Mouse (Mus musculus) adrenal gland, adult 18-20 months (tissue): ENCODE results near the gene Olfr1347. TPM values are rescaled to one million over a fixed set of nuclear protein-coding genes. Genes with fewer than 3 reads are reported as not detected.
"Not testable (repeated sequence)": the region's sequence is repeated elsewhere in the genome, so short reads cannot be mapped to it uniquely, and the experiment has no call there.

ENCODE experiments used
- DNase-seq, 2 experiments: peaks; one replicate each; pipeline ENCODE4 v3.0.0; 2021 to 2022; ENCODE audit warnings: low spot score in 2 of 2
- long read RNA-seq, 2 experiments: library from polyadenylated mRNA; stranded (forward); transcript quantifications; one replicate each; pipeline ENCODE4 v2.0.0; 2021
- total RNA-seq, 2 experiments: library from RNA; stranded (reverse); gene quantifications; 1 replicate in 1 of 2; 2 replicates in 1 of 2; pipeline ENCODE4 v1.2.3; 2021

The Olfr1347 gene
- total RNA-seq, result not detected
- long read RNA-seq, experiment 1, result 0 reads
- long read RNA-seq, experiment 2, result 0 reads

DNA sequence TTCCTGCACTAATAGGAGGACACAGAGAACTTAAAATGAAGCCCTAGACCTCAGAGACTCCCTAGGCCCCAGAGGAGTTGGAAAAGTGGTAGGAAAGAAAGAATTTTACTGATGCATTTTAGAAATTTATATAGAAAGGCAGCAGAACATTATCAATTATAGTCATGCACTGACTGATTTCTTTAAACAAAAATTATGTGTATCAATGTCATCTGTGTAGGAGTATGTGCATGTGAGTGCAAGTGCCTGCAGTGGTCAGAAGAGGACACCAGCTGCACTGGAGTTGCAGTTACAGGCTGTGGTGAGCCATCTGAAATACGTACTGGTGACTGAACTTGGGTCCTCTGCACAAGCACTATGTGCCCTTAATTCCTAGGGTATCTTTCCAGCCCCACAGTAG is at the start of gene Olfr1347:
Gene Olfr1347, minus strand, starts transcription at position 101 of the 400 bp plus-strand sequence.
- DNase-seq, result no peak

DNA sequence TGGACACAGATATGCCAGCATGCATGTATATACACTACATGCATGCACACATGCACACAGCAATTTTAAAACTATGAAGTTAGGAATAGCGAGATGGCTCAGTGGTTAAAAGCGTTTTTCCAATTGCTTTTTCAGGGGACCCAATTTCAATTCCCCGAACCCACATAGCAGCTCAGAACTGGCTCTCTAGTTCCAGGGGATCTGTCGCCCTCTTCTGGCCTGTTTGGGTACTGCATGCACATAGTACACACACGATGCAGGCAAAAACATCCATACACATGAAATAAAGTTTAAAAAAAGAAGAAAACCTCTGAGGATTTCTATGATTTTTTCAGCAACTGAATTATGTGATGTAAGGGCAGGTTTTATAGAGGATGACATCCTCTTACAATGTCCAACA is 26.6 kb upstream of the Olfr1347 start:
- DNase-seq, result no peak

DNA sequence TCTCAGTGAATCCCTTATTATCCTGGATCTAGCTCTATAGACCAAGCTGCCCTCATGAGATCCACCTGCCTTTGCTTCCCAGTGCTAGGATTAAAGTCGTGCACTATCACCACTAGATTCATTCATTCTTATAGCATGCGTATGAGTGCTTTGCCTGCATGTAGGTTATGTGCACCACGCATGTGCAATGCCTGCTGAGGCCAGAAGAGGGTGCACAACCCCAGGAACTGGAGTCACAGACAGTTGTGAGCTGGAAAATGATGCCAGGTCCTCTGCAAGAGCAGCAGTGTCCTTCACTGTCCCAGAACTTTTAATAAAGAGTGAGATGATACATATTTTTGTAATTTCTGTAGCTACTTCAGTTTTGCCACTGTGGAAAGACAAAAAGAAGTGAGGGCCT is 25.4 kb upstream of the Olfr1347 start:
- DNase-seq, result no peak

DNA sequence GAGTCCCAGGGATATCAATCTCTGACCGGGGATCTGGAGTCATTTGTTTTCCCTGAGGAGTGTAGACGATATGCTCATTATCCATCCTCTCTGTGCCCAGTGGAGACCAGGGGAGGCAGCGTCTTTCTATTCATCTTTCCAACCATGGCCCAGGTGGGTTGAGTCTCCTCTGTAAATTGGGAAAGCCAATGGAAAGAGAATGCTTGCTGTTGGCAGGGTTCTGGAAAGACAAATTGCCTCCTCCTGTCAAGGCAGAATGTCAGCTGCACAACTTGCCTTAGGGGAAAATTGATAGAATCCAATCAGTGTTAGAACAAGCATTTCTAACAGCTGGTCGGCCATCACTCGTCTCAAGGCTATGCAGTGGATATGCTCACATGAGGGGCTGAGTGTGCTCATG is 23.3 kb upstream of the Olfr1347 start, which contains the start of gene Olfr1349:
Gene Olfr1349, minus strand, starts transcription at position 101 of the 400 bp plus-strand sequence.
- DNase-seq, result no peak

DNA sequence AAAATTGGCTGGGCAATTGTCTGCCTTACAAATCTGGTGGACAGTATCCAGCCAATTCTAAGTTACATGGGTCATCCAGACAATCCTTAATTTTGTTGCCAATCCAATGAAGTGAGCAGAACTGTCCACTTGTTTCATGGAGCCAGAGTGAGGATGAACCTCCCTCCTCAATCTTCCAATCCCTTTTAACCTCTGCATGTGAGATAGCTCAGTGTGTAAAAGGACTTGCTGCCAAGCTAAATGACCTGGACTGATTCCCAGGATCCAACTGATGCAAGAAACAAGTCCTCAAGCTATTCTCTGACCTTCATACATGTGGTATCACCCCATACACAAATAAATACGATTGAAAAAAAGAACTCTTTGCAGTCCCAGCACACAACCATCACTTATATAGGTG is 22.1 kb upstream of the Olfr1347 start:
- DNase-seq, result no peak

DNA sequence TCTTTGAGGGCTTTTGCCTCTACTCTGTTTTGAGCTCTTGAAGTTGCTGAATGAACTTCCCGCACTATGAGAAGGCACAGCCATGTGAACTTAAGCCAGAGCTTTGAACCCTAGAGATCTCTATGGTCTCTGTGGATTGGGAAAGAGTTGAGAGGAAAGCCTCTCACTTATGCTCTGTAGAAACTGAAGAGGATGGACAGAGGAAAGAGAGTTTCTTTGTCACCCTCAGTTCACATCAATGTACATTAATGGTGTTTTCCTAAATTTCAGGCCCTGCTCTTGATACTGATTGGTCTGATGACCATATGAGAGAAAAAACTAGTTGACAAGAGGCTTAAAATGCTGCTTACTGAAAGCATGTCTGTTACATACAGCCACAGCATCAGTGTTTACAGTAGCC is 9.1 kb upstream of the Olfr1347 start, which contains the start of gene Olfr1348:
Gene Olfr1348, minus strand, starts transcription at position 101 of the 400 bp plus-strand sequence.
- no peak for DNase-seq

DNA sequence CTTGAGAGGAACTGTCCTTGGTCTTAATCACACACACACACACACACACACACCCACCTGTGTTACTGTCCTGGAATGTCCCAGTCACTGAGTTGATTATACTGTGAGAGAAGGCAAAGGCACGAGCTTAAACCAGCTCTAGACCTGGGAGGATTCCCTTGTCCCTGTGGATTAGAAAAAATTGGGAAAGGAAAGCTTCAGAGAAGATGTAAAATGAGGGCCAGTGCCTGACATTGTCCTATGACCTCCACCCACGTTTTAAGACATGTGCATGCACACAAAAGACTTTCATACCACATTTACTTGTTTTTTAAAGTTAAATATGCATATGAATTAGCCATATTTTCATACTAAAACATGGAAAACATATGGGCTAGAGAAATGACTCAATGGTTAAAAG is 12.7 kb downstream of the Olfr1347 start, which contains the start of gene Olfr5:
Gene Olfr5, minus strand, starts transcription at position 101 of the 400 bp plus-strand sequence.
- no peak for DNase-seq

DNA sequence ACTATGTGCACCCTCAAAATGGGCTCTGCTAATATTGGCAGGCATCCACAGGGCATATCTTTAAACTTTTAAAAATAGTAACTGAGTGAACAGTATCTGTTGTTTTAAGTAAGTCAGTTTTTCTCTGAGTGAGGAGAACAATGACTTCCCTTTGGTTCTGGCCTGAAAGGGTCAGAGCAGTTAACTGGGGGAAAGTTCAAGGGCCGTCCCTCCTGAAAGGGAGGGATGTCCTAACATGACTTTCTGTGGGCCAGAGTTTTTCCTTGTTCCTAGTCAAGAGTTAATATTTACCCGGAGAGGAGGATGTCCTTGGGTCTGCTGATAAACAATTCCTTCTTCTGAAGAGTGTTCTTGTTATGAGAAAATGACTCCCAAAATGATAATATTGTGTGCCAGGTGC is 21.9 kb downstream of the Olfr1347 start:
- not testable (repeated sequence) for DNase-seq

DNA sequence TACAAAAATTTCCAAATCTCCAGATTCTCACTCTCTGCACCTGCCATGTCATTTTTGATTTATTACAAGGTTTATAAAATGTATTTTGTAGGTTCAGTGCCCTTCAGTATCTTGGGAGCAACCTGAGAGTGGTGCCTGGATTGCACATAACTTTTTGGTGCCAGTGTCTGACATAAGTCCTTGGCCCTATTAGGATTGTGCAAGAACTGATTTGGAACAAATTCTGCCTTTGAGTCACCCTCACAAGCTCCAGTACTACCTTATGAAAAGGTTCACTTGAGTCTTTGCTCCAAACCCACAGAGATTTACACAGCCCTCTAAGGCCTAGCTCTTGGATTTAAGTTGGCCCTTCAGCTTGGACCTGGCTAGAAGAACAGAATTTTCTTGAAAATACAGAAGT is 32.6 kb downstream of the Olfr1347 start, which contains the start of gene Olfr1346:
Gene Olfr1346, plus strand, starts transcription at position 151 of the 400 bp plus-strand sequence.
- no peak for DNase-seq

DNA sequence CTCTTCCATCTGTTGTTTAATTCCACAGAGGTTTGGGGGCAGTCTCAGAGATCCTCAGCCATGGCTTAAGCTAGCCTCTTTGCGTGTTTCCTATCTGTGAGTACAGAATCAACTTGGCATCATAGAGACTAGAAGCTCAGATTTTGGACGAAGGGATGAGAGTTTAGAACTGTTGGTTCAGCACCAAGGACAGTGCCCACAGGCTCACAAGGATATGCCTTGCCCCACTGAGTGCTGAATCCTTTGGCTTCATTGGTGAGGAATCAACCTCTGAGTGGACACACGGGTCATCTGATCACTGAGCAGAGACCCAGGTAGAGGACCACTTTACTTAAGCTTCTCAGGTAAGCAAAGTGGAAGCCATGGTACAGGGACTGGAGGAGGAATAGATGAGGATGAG is 43.2 kb downstream of the Olfr1347 start:
- no peak for DNase-seq

DNA sequence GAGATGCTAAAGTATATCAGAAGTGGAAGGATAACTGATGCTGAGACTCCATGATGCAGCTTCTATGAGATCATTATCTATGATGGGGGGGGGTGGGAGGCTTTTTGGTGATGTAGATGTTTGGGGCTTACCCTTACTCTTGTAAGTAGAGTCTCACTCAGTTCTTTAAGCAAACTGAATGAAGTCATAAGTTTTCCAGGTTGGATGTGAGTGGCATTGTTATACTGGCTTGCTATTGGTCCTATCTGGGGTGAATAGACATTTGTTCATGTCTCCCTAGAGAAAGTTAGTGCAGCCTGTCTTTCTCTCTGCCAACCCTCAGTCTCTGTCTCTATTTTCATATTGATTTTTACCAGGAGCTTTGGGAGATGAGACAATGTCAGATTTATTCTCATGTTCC is 43.7 kb downstream of the Olfr1347 start, which contains the start of gene Olfr1336:
Gene Olfr1336, plus strand, starts transcription at position 301 of the 400 bp plus-strand sequence.
- DNase-seq, result no peak

DNA sequence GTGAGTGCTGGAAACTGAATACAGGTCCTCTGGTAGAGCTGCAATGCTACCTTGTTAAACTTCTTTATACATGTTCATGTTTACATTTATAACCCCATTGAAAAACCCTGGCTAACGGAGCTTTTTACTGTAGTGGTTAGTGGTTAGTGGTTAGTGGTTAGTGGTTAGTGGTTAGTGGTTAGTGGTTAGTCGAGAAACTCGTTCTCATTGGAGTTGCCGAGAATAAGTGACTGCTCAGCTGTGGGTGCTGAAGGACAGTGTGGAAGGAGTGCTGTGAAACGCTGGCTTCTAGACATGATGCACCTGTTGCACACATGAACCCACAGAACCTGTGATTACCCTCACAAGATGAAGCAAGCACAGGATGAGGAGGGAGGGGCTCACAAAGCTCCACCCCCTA is 51.8 kb downstream of the Olfr1347 start:
- DNase-seq, result no peak

DNA sequence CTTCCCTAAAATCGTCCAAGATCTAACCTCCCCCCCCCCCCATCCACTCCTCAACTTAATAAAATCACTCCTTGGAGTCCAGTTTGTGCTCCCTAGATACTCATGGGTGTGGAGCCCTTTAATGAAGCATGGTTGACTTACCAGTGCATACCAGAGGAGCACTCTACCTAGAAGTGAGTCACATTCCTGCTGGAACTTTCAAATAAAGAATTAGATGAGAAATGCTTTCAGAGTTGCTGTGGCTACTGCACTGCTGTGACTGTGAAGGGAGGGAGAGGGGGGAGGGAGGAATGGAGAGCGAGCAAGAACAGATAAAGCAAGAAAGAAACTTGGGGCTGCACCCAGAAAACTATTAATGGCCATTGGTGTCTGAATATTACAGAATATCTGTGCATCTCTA is 58.4 kb downstream of the Olfr1347 start:
- DNase-seq, result no peak

DNA sequence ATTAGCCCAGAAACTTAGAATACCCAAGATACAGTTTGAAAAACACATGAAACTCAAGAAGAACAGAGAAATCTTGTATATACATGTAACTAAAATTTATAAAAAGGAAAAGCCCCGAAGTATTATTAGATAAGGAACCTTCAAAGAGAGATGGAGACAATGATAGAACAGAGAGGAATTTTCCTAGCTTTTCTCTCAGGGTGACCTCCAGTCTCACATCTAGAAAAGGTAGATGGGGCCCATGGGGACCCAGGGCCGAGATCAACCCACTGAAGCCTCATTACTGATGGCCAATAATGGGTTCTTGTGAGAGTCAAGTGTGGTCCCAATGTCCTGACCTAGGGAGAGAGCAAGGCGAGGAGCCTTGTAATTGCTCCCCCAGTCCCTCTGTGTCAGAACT is 61.2 kb downstream of the Olfr1347 start, which contains the start of gene Olfr1344:
Gene Olfr1344, plus strand, starts transcription at position 301 of the 400 bp plus-strand sequence.
- DNase-seq, result no peak

Other genes starting within 250 kb of the Olfr1347 start
- not detected for gene Epp13, start 247.0 kb downstream of the Olfr1347 start, total RNA-seq
- gene Zfp667, start 213.2 kb downstream of the Olfr1347 start, total RNA-seq, result 1 to 10 TPM; 5.1 to 6.3 TPM
- gene Zfp583, start 168.5 kb downstream of the Olfr1347 start, total RNA-seq, result 1 to 10 TPM; 3.1 to 3.3 TPM
- gene Gm3854, start 156.0 kb downstream of the Olfr1347 start, total RNA-seq, result under 1 TPM; 0.53 to 0.80 TPM
- 1 to 10 TPM; 2.1 to 3.3 TPM for gene Zfp78, start 136.5 kb downstream of the Olfr1347 start, total RNA-seq
- 1 to 10 TPM; 2.1 to 3.3 TPM for gene Zfp28, start 116.5 kb downstream of the Olfr1347 start, total RNA-seq
- gene Smim17, start 101.0 kb downstream of the Olfr1347 start, total RNA-seq, result under 1 TPM; 0.38 to 0.73 TPM
- not detected for gene Gm20715, start 89.5 kb downstream of the Olfr1347 start, total RNA-seq
- gene Olfr1344, start 61.1 kb downstream of the Olfr1347 start, total RNA-seq, result not detected
- not detected for gene Olfr1336, start 43.6 kb downstream of the Olfr1347 start, total RNA-seq
- gene Olfr1346, start 32.7 kb downstream of the Olfr1347 start, total RNA-seq, result not detected
- gene Olfr5, start 12.8 kb downstream of the Olfr1347 start, total RNA-seq, result not detected
- gene Olfr1348, start 9.0 kb upstream of the Olfr1347 start, total RNA-seq, result not detected
- gene Olfr1349, start 23.2 kb upstream of the Olfr1347 start, total RNA-seq, result not detected
- gene Olfr1350, start 65.1 kb upstream of the Olfr1347 start, total RNA-seq, result not detected
- gene Zim1, start 196.7 kb upstream of the Olfr1347 start, total RNA-seq, result 1 to 10 TPM; 1.1 to 3.5 TPM
- 10 to 100 TPM; 24.5 to 32.1 TPM for gene Peg3, start 230.7 kb upstream of the Olfr1347 start, total RNA-seq
- gene Usp29, start 230.8 kb upstream of the Olfr1347 start, total RNA-seq, result 1 to 10 TPM in 1 of 2 experiments, under 1 TPM in 1; 0.80 to 1.4 TPM